Mouse (Mus musculus) liver, adult 2 months (tissue): Measurements from ENCODE around the gene Ky.

ENCODE experiments used
- CTCF ChIP-seq: fragments of 200-500 bp; IDR thresholded peaks from 2 replicates; pipeline ENCODE4 v1.5.1; 2011; ENCODE audit warnings: low read depth, low read length, control low read depth
- POLR2A ChIP-seq: fragments of 200-500 bp; IDR thresholded peaks from 2 replicates; pipeline ENCODE4 v1.6.1; 2011; ENCODE audit warnings: low read length, control low read depth; ENCODE audit not compliant: insufficient read depth; ENCODE audit errors: extremely low read depth

- TF ChIP-seq POLR2A (no peak), CTCF (no peak)
These were observed 46.2 kb downstream of the Ky start for GRCm38 (mm10) chr9:102551771-102552170.
